Mouse (Mus musculus): Measurements from ENCODE around the gene Anks4b. TPM values are rescaled to one million over a fixed set of nuclear protein-coding genes. Genes with fewer than 3 reads are reported as not detected.

Anks4b gene
- total and polyA plus RNA-seq, 3 experiments, result not detected

DNA sequence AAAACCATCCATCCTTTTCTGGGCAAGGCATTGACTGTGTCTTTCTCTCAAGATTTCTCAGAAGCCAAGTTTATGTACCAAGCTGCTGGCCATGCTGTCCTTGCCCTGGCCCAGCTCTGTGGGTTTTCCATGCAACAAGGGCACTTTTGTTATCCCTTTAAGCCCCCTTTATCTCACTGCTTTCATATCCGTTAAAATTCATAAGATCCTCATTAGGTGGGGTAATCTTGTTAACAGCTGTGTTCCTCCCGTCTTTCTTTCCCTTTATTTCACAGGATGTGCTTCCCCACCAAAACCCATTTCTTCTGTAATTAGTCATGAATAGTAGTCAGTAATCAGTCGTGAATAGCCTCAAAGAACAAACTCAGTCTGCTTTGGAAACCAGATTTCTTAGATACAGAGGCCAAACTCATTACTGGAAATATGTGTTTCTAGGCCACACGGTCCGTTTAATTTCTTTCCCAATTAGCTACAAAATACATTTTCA is 16.0 kb upstream of the Anks4b start:
- TF ChIP-seq NRF1 (IDR thresholded peaks at IDR 0.05; ENCODE audit: insufficient read depth, low read depth, low read length, poor library complexity, severe bottlenecking) (no peak), MYB (IDR thresholded peaks at IDR 0.05; ENCODE audit: low read depth, low read length) (no peak), TCF12 (IDR thresholded peaks at IDR 0.05; ENCODE audit: low read depth, low read length) (no peak), NELFE (IDR thresholded peaks at IDR 0.05; ENCODE audit: low read depth, low read length) (no peak)
- Histone ChIP-seq H3K4me1 (ENCODE audit: control insufficient read depth in 1 of 2, insufficient read depth in 2 of 2, low read length in 2 of 2) (no peaks in the 10 kb centered on the region), H3K9ac (ENCODE audit: control insufficient read depth, low read depth, low read length, poor library complexity, severe bottlenecking) (no peak overlapping the region), H3K27ac (ENCODE audit: control insufficient read depth, low read depth, low read length) (no peak overlapping the region), H3K79me2 (ENCODE audit: control insufficient read depth, insufficient read depth, low read length, poor library complexity) (no peaks in the 10 kb centered on the region), H3K9me3 (replicated peaks; ENCODE audit: insufficient read depth, low read length) (no peaks in the 10 kb centered on the region), H3K36me3 (ENCODE audit: control insufficient read depth in 1 of 2, insufficient read depth in 2 of 2, low read length in 2 of 2) (no peaks in the 10 kb centered on the region), H3K4me3 (ENCODE audit: control insufficient read depth in 1 of 2, insufficient read depth in 1 of 2, low read depth in 2 of 2, low read length in 2 of 2) (no peak overlapping the region), H3K27me3 (ENCODE audit: control insufficient read depth in 1 of 2, insufficient read depth in 2 of 2, low read length in 2 of 2) (no peaks in the 10 kb centered on the region)
- no peak for DNase-seq (ENCODE audit: low read depth, low spot score)

DNA sequence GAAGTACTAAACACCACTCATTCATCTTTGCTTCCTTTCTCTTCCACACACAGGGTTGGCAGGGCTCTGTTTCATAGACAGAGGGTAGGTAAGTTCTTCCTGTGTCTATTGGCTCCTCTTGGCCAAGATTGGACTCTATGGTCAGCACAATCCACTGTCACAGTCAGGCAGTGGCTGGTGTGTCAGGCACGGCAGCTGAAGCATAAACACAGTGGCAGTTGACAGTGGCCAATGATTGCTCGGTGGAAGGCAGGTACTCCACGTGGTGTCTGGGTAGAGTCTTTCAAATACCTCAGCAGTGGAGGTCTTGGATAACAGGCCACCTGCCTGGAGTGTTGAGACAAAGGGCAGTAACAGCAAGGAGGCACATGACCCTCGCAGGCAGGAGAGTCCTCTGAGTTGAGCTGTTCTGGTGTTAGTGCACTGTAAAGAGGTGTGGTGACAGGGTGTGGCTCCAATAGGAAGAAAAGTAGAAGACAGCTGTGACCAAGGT is 15.5 kb upstream of the Anks4b start:
- Histone ChIP-seq H3K4me3 (ENCODE audit: control insufficient read depth in 1 of 2, insufficient read depth in 1 of 2, low read depth in 2 of 2, low read length in 2 of 2) (no peak overlapping the region), H3K79me2 (ENCODE audit: control insufficient read depth, insufficient read depth, low read length, poor library complexity) (no peaks in the 10 kb centered on the region), H3K27me3 (ENCODE audit: control insufficient read depth in 1 of 2, insufficient read depth in 2 of 2, low read length in 2 of 2) (no peaks in the 10 kb centered on the region), H3K36me3 (ENCODE audit: control insufficient read depth in 1 of 2, insufficient read depth in 2 of 2, low read length in 2 of 2) (no peaks in the 10 kb centered on the region), H3K9ac (ENCODE audit: control insufficient read depth, low read depth, low read length, poor library complexity, severe bottlenecking) (no peak overlapping the region), H3K4me1 (ENCODE audit: control insufficient read depth in 1 of 2, insufficient read depth in 2 of 2, low read length in 2 of 2) (no peaks in the 10 kb centered on the region), H3K9me3 (replicated peaks; ENCODE audit: insufficient read depth, low read length) (no peaks in the 10 kb centered on the region), H3K27ac (ENCODE audit: control insufficient read depth, low read depth, low read length) (no peak overlapping the region)
- TF ChIP-seq ZC3H11A (IDR thresholded peaks at IDR 0.05; ENCODE audit: low read depth, low read length), result no peak
- TF ChIP-seq ZNF384 (IDR thresholded peaks at IDR 0.05; ENCODE audit: low read depth, low read length), result no peak
- no peak for TF ChIP-seq EP300 (IDR thresholded peaks at IDR 0.05; ENCODE audit: low read depth in 1 of 2, low read length in 2 of 2)
- TF ChIP-seq UBTF (IDR thresholded peaks at IDR 0.05; ENCODE audit: borderline replicate concordance, insufficient read depth, low read depth, low read length), result no peak
- no peak for DNase-seq (ENCODE audit: low read depth, low spot score)

DNA sequence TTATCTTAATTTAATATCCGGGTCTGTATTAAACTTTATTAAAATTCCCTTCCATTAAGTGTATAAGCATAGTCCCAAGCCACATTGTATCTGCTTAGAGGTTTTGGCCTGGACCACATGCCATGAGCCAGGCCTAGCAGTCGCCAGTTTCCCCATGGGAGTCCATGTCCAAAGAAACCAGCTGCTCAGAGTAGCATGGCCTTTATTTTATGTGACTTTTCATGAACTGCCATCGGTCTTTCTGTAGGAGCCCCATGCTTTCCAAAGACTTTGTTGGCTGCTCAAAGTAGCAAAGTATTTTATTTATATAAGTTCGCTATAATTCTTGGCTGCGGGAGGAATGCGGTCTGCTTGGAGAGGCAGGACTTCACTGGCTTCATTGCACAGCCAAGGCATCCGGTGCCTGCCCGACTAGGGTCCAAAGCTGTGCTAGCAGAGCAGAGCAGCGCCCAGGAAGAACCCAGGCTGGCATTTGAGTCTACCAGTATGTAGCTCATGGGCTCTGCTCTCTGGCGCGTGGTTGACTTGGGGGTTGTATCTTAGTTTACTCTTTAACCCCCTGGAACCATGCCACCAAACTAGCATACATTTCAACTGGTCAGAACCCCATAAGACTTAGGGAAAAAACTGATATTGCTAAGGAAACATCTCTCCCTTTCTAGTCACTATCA is 9.9 kb upstream of the Anks4b start:
- Histone ChIP-seq H3K27ac (ENCODE audit: control insufficient read depth, low read depth, low read length) (no peak overlapping the region), H3K4me1 (ENCODE audit: control insufficient read depth in 1 of 2, insufficient read depth in 2 of 2, low read length in 2 of 2) (no peaks in the 10 kb centered on the region), H3K9me3 (replicated peaks; ENCODE audit: insufficient read depth, low read length) (no peaks in the 10 kb centered on the region), H3K36me3 (ENCODE audit: control insufficient read depth in 1 of 2, insufficient read depth in 2 of 2, low read length in 2 of 2) (no peaks in the 10 kb centered on the region), H3K79me2 (ENCODE audit: control insufficient read depth, insufficient read depth, low read length, poor library complexity) (no peaks in the 10 kb centered on the region), H3K27me3 (ENCODE audit: control insufficient read depth in 1 of 2, insufficient read depth in 2 of 2, low read length in 2 of 2) (no peaks in the 10 kb centered on the region), H3K9ac (ENCODE audit: control insufficient read depth, low read depth, low read length, poor library complexity, severe bottlenecking) (no peak overlapping the region), H3K4me3 (ENCODE audit: control insufficient read depth in 1 of 2, insufficient read depth in 1 of 2, low read depth in 2 of 2, low read length in 2 of 2) (no peak overlapping the region)
- DNase-seq (ENCODE audit: low read depth, low spot score), result no peak
- TF ChIP-seq E2F4 (IDR thresholded peaks at IDR 0.05; ENCODE audit: borderline replicate concordance, low read depth, low read length) (no peak), BHLHE40 (IDR thresholded peaks at IDR 0.05; ENCODE audit: borderline replicate concordance, low read depth, low read length) (no peak), MAZ (IDR thresholded peaks at IDR 0.05; ENCODE audit: low read depth, low read length) (no peak), ELF1 (IDR thresholded peaks at IDR 0.05; ENCODE audit: low read depth, low read length) (no peak), ZC3H11A (IDR thresholded peaks at IDR 0.05; ENCODE audit: low read depth, low read length) (no peak), TBP (IDR thresholded peaks at IDR 0.05; ENCODE audit: low read depth, low read length) (no peak)

Measured in MEL (cell line).